Mouse (Mus musculus) liver, embryonic 15.5 days (tissue): ENCODE data around the gene Klc1. TPM values are rescaled to one million over a fixed set of nuclear protein-coding genes. Genes with fewer than 3 reads are reported as not detected.

Experiments
- ATAC-seq: fragments of 200-750 bp; cut with Nextera tagmentation; 2 replicates; pipeline ENCODE4 v1.8.0; 2017; ENCODE audit warnings: moderate number of reproducible peaks, mild to moderate bottlenecking, moderate library complexity; ENCODE audit not compliant: insufficient read depth
- H3K27ac ChIP-seq: fragments of 300-500 bp; sonication (generic); replicated peaks from 2 replicates; pipeline ENCODE4 v1.5.1; 2015; ENCODE audit warnings: mild to moderate bottlenecking, inconsistent platforms
- H3K27me3 ChIP-seq: fragments of 300-500 bp; sonication (generic); 2 replicates; pipeline ENCODE4 v1.6.1; 2015; ENCODE audit warnings: mild to moderate bottlenecking, inconsistent platforms
- H3K36me3 ChIP-seq: fragments of 300-500 bp; sonication (generic); replicated peaks from 2 replicates; pipeline ENCODE4 v1.6.1; 2015; ENCODE audit warnings: moderate library complexity, mild to moderate bottlenecking, inconsistent platforms
- H3K4me1 ChIP-seq: fragments of 300-500 bp; sonication (generic); replicated peaks from 2 replicates; pipeline ENCODE4 v1.6.1; 2015; ENCODE audit warnings: inconsistent platforms
- H3K4me2 ChIP-seq: fragments of 300-500 bp; sonication (generic); 2 replicates; pipeline ENCODE4 v1.6.1; 2015; ENCODE audit warnings: moderate library complexity, mild to moderate bottlenecking, inconsistent platforms
- H3K4me3 ChIP-seq: fragments of 300-500 bp; sonication (generic); replicated peaks from 2 replicates; pipeline ENCODE4 v1.5.1; 2015; ENCODE audit warnings: mild to moderate bottlenecking, inconsistent platforms
- H3K9ac ChIP-seq: fragments of 300-500 bp; sonication (generic); 2 replicates; pipeline ENCODE4 v1.6.1; 2015; ENCODE audit warnings: moderate library complexity, mild to moderate bottlenecking, inconsistent platforms
- H3K9me3 ChIP-seq: fragments of 300-500 bp; sonication (generic); replicated peaks from 2 replicates; pipeline ENCODE4 v1.6.1; 2016; ENCODE audit warnings: inconsistent platforms
- WGBS: fragments of 180-500 bp; shearing (Covaris S2); methylation state at CpG from one replicate; pipeline ENCODE4 v1.1.7; 2015; ENCODE audit warnings: mixed read lengths; ENCODE audit not compliant: insufficient replicate concordance; 5-methylcytosine and 5-hydroxymethylcytosine counted together
- polyA plus RNA-seq: library from polyadenylated mRNA; unstranded; fragments of >200 nt; fragmentation: Nextera tagmentation; extraction: Ambion mirVana; gene quantifications from 2 replicates; pipeline ENCODE4 v1.2.1, GENCODE M21; 2015

Gene Klc1
- polyA plus RNA-seq, 1 experiment from 2014 or later = 18.3 TPM

- ATAC-seq = 0 out of 2 replicates have a peak, but pooled peaks have one; percentile 15
- H3K9ac ChIP-seq = no peak overlapping the region
- H3K9me3 ChIP-seq = no peaks in the 10 kb centered on the region
- H3K27me3 ChIP-seq = no peaks in the 10 kb centered on the region
- H3K36me3 ChIP-seq = peaks cover 95% of the 10 kb centered on the region
- WGBS = 79% methylated on average over 13 of the region's 13 CpGs
- H3K4me1 ChIP-seq = no peaks in the 10 kb centered on the region
- H3K4me2 ChIP-seq = no peak overlapping the region
- H3K4me3 ChIP-seq = no peak overlapping the region
- H3K27ac ChIP-seq = no peak overlapping the region
These were observed 19.3 kb downstream of the Klc1 start for GRCm38 (mm10) chr12:111777919-111778318.

DNA sequence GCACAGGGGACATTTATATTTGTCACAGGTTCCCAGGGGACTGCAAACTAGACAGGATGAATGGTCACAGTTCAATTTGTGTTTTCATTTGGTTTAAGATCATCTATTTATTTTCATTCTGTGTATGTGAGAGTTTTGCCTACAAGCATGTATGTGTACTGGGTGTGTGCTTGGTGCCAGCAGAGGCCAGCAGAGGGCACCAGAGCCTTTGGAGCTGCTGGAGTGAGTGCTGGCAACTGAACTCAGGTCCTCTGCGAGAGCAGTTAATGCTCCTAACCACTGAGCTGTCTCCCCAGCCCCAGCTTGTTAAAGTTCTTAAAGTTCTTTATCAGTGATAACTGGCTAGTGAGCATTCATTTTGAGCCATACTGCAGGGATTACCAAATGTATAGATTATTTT, 20.9 kb downstream of the Klc1 start:
- no peak for ATAC-seq
- H3K9me3 ChIP-seq = no peaks in the 10 kb centered on the region
- 92% methylated on average over 1 of the region's 1 CpGs for whole genome bisulfite sequencing

GRCm38 (mm10) chr12:111785174-111785573, 26.5 kb downstream of the Klc1 start:
- no peaks in the 10 kb centered on the region for H3K9me3 ChIP-seq
- peaks cover 34% of the 10 kb centered on the region for H3K4me1 ChIP-seq
- H3K27me3 ChIP-seq = no peaks in the 10 kb centered on the region
- ATAC-seq = no peak
- no peak overlapping the region for H3K4me3 ChIP-seq
- 61% methylated on average over 15 of the region's 15 CpGs for WGBS
- no peak overlapping the region for H3K27ac ChIP-seq
- no peak overlapping the region for H3K9ac ChIP-seq
- no peak overlapping the region for H3K4me2 ChIP-seq
- H3K36me3 ChIP-seq = peaks cover 87% of the 10 kb centered on the region

More for the DNA sequence above, 20.9 kb downstream of the Klc1 start:
- Histone ChIP-seq H3K27ac (no peak overlapping the region), H3K27me3 (no peaks in the 10 kb centered on the region), H3K4me1 (no peaks in the 10 kb centered on the region), H3K4me2 (no peak overlapping the region), H3K4me3 (no peak overlapping the region), H3K36me3 (peaks cover 92% of the 10 kb centered on the region), H3K9ac (no peak overlapping the region)

GRCm38 (mm10) chr12:111787015-111787414, 28.4 kb downstream of the Klc1 start:
- Histone ChIP-seq H3K36me3 (peaks cover 83% of the 10 kb centered on the region), H3K27me3 (no peaks in the 10 kb centered on the region), H3K9me3 (no peaks in the 10 kb centered on the region), H3K4me1 (peaks cover 38% of the 10 kb centered on the region), H3K4me2 (no peak overlapping the region), H3K9ac (no peak overlapping the region), H3K27ac (no peak overlapping the region), H3K4me3 (no peak overlapping the region)
- peak; percentile 56 for ATAC-seq
- WGBS = 48% methylated on average over 6 of the region's 6 CpGs

DNA sequence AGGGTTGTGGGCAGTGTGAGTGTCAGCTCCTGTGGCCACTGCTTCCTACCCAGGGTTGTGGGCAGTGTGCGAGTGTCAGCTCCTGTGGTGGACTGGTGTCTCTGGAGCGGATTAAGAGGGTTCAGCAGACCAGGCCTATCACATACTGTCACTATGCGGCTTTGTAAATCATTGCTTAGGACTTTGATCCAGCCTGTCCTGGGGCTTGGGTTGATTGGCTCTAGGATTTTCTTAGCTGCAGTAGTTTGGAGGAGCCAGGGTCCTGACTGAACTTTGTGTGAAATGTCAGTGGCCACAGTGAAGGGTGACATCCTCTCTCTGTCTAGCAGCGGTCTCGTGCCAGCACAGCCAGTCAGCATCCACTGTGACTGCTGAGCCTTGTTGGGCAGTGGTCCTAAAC, 31.4 kb downstream of the Klc1 start:
- Histone ChIP-seq H3K4me1 (peaks cover 48% of the 10 kb centered on the region), H3K9ac (no peak overlapping the region)

GRCm38 (mm10) chr12:111790631-111791030, 32.0 kb downstream of the Klc1 start:
- Histone ChIP-seq H3K36me3 (peaks cover 75% of the 10 kb centered on the region), H3K9ac (no peak overlapping the region), H3K4me2 (no peak overlapping the region), H3K27me3 (no peaks in the 10 kb centered on the region), H3K9me3 (no peaks in the 10 kb centered on the region), H3K4me3 (no peak overlapping the region), H3K4me1 (peaks cover 46% of the 10 kb centered on the region), H3K27ac (peak overlapping the region; percentile 78)
- WGBS = 76% methylated on average over 7 of the region's 7 CpGs
- ATAC-seq = peak; percentile 33; the same call in 1 of the 2 replicates

More for the DNA sequence above, 31.4 kb downstream of the Klc1 start:
- peak; percentile 69 for ATAC-seq
- Histone ChIP-seq H3K36me3 (peaks cover 80% of the 10 kb centered on the region), H3K4me2 (no peak overlapping the region), H3K27ac (peak overlapping the region; percentile 78), H3K9me3 (no peaks in the 10 kb centered on the region), H3K27me3 (no peaks in the 10 kb centered on the region), H3K4me3 (no peak overlapping the region)
- WGBS = 78% methylated on average over 5 of the region's 5 CpGs

DNA sequence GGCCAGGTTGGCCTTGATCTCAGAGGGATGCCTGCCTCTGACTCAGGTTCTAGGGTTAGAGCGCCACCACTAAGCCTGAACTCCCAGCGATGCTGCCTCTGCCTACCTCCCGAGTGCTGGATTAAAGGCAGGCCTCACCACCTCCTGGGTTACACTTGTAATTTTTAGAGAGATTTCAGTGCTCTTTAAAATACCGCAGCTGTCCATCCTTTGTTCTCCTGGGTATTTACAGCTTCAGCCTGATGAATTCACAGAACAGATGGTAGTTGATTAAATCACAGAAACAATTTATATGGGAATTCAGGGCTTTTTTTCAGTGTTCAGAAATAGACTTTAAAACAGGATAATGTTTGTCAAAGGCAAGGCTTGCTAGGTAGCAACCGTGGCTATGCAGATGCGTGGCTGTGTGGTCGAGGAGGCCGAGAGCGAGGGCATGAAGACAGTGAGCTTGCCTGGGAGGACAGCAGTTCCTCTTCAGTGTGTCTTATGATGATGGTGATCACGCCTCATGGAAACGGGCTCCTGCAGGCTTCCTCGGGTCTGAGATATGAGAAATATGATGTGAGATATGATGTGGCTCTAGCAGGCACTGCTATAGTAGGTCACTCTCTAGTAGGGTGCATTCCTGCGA, 32.9 kb downstream of the Klc1 start:
- WGBS = 80% methylated on average over 13 of the region's 13 CpGs

DNA sequence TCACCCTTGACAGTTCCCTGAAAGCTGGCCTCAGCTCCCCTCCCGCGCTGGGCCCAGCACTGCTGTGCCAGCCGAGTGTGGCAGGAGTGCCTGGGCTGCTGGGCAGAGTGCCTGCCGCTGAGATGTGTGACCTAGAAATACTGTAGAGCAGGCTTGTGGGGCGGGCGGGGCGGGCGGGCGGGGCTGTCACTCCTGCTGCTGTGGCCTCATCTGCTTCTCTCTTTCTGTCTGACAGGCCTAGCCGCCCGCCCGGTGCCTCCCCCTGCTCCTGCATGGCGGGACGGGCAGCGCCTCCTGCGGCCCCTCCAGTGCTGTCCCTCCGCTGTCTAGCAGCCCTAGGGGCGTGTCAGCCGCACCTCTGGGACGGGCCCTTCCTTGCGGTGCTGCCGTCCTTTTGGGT, 35.5 kb downstream of the Klc1 start:
- Histone ChIP-seq H3K9me3 (no peaks in the 10 kb centered on the region), H3K4me2 (peak overlapping the region; percentile 23), H3K9ac (no peak overlapping the region), H3K36me3 (peaks cover 63% of the 10 kb centered on the region), H3K4me3 (no peak overlapping the region), H3K27me3 (no peaks in the 10 kb centered on the region), H3K4me1 (peaks cover 24% of the 10 kb centered on the region), H3K27ac (no peak overlapping the region)
- 0 out of 2 replicates have a peak, but pooled peaks have one; percentile 13 for ATAC-seq
- WGBS = 41% methylated on average over 22 of the region's 22 CpGs

More for the DNA sequence above, 32.9 kb downstream of the Klc1 start:
- no peak for ATAC-seq
- Histone ChIP-seq H3K36me3 (peaks cover 74% of the 10 kb centered on the region), H3K4me1 (peaks cover 38% of the 10 kb centered on the region), H3K9me3 (no peaks in the 10 kb centered on the region), H3K27ac (0 out of 2 replicates have a peak overlapping the region, but pooled peaks have one; percentile 78), H3K27me3 (no peaks in the 10 kb centered on the region), H3K9ac (no peak overlapping the region), H3K4me2 (no peak overlapping the region), H3K4me3 (no peak overlapping the region)

GRCm38 (mm10) chr12:111794526-111795179, 36.0 kb downstream of the Klc1 start:
- Histone ChIP-seq H3K27me3 (no peaks in the 10 kb centered on the region), H3K36me3 (peaks cover 57% of the 10 kb centered on the region), H3K27ac (no peak overlapping the region), H3K4me1 (peaks cover 19% of the 10 kb centered on the region), H3K9ac (no peak overlapping the region), H3K4me2 (peak overlapping the region; percentile 23; the same call in 1 of the 2 replicates), H3K9me3 (no peaks in the 10 kb centered on the region), H3K4me3 (no peak overlapping the region)
- ATAC-seq = no peak
- WGBS = 86% methylated on average over 18 of the region's 18 CpGs

GRCm38 (mm10) chr12:111795180-111795895, 36.7 kb downstream of the Klc1 start:
- no peak overlapping the region for H3K9ac ChIP-seq
- no peak for ATAC-seq
- H3K4me1 ChIP-seq = peaks cover 19% of the 10 kb centered on the region
- no peak overlapping the region for H3K4me2 ChIP-seq
- H3K36me3 ChIP-seq = peaks cover 50% of the 10 kb centered on the region
- H3K9me3 ChIP-seq = no peaks in the 10 kb centered on the region
- H3K27me3 ChIP-seq = no peaks in the 10 kb centered on the region
- H3K4me3 ChIP-seq = no peak overlapping the region
- no peak overlapping the region for H3K27ac ChIP-seq
- 89% methylated on average over 28 of the region's 28 CpGs for WGBS

GRCm38 (mm10) chr12:111797251-111797650, 38.6 kb downstream of the Klc1 start:
- WGBS = 83% methylated on average over 8 of the region's 8 CpGs
- no peaks in the 10 kb centered on the region for H3K9me3 ChIP-seq
- H3K36me3 ChIP-seq = peaks cover 54% of the 10 kb centered on the region
- ATAC-seq = no peak
- no peak overlapping the region for H3K4me3 ChIP-seq
- H3K4me1 ChIP-seq = peaks cover 15% of the 10 kb centered on the region
- no peaks in the 10 kb centered on the region for H3K27me3 ChIP-seq
- no peak overlapping the region for H3K9ac ChIP-seq
- no peak overlapping the region for H3K27ac ChIP-seq
- no peak overlapping the region for H3K4me2 ChIP-seq
